Mouse (Mus musculus) ES-E14 (cell line): Measurements from ENCODE around the gene Glrx5.

Experiments
- CHD2 ChIP-seq: IDR thresholded peaks from 2 replicates; pipeline ENCODE4 v1.6.1; 2014; ENCODE audit warnings: mild to moderate bottlenecking, low read depth, low read length, inconsistent platforms
- HCFC1 ChIP-seq: IDR thresholded peaks from 2 replicates; pipeline ENCODE4 v1.6.1; 2012; ENCODE audit warnings: low read length, inconsistent platforms, borderline replicate concordance; ENCODE audit not compliant: insufficient read depth
- MAFK ChIP-seq: IDR thresholded peaks from 2 replicates; pipeline ENCODE4 v1.6.1; 2014; ENCODE audit warnings: mild to moderate bottlenecking, low read depth, low read length, inconsistent platforms; ENCODE audit not compliant: insufficient read depth
- ZC3H11A ChIP-seq: IDR thresholded peaks from 2 replicates; pipeline ENCODE4 v1.6.1; 2012; ENCODE audit warnings: low read depth, mild to moderate bottlenecking, inconsistent platforms, low read length, borderline replicate concordance
- ZNF384 ChIP-seq: IDR thresholded peaks from 2 replicates; pipeline ENCODE4 v1.6.1; 2012; ENCODE audit warnings: low read depth, low read length, inconsistent platforms

DNA sequence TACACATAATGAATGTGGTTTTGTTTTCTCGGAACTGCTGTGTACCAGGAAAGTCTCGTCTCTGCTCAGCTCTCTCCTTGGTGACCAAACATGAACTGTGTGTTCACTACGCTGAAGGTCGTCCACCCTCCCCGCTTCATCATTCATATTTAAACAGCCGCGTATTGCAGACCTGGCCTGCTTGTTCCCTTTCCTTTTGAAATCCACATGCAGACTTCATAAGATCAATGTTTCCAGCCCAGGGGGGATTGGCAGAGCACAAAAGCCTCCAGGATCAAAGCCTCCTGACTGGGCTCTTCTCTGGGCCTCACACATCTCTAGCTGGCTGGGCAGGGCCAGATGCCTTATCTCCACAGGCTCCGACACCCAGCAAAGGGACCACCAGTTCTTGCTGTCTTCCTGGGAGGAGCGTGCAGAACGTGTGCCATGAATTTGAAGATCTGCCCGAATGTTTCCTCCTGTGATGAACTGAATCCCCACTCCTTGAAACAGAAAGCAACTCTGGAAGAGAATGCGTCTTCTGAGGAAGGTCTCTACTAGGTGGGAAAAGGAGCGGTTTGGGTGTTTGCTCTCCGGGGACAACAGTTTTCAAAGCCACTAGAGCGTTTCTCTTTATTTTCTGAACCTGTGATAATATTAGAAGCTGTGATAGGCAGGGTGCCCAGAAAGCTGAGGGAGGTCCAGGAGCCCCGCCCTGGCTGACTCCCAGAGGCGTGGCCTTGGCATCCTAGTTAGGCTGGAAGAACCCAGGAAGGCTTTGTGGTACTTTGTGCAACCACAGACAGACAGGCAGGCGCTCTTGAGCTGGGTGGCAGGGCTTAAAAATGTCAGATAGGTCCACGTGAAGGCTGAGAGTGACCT lies 12.9 kb upstream of the Glrx5 start:
- TF ChIP-seq ZNF384 = no peak
- TF ChIP-seq MAFK = no peak
- no peak for TF ChIP-seq CHD2
- no peak for TF ChIP-seq ZC3H11A
- no peak for TF ChIP-seq HCFC1
